Mouse (Mus musculus): ENCODE measurements around the gene Epo. TPM values are rescaled to one million over a fixed set of nuclear protein-coding genes. Genes with fewer than 3 reads are reported as not detected.
A peak's percentile ranks its signal among the peaks of the same experiment; 100 is the strongest.

Gene Epo
- polyA plus RNA-seq, 1 experiment from 2014 or later, result not detected

GRCm38 (mm10) chr5:137510014-137510501 lies 23.0 kb downstream of the Epo start:
- H3K4me1 ChIP-seq (ENCODE audit: control insufficient read depth in 2 of 2, insufficient read depth in 2 of 2, low read length in 2 of 2), result peaks cover 7 to 38% of the 10 kb centered on the region in 2 experiments
- WGBS, result 2% methylated on average over 27 of the region's 52 CpGs
- H3K4me2 ChIP-seq (ENCODE audit: low read length), result peak overlapping the region; percentile 82
- peaks cover 3% of the 10 kb centered on the region for H3K9me3 ChIP-seq (ENCODE audit: control insufficient read depth, low read length)
- peak overlapping the region in 1 of 2 experiments; percentile 89; a peak in 2 of 4 replicates for H3K27ac ChIP-seq (replicated peaks in 1 of 2; ENCODE audit: control insufficient read depth in 1 of 2, insufficient read depth in 1 of 2, low read depth in 2 of 2, low read length in 2 of 2)
- peak; percentile 72 for ATAC-seq (ENCODE audit: insufficient number of reproducible peaks, insufficient read depth, low FRiP score, low read depth)
- peak overlapping the region; percentile 99 for H3K9ac ChIP-seq (ENCODE audit: low read length)
- H3K27me3 ChIP-seq (ENCODE audit: control insufficient read depth, insufficient read depth, low read length), result no peaks in the 10 kb centered on the region
- H3K36me3 ChIP-seq (ENCODE audit: control insufficient read depth, insufficient read depth, low read length), result peaks cover 10% of the 10 kb centered on the region; the same call in 1 of the 2 replicates
- peak overlapping the region; percentile 83 to 98 for H3K4me3 ChIP-seq (ENCODE audit: control insufficient read depth in 1 of 2, insufficient read depth in 1 of 2, low read depth in 1 of 2, low read length in 2 of 2)

GRCm38 (mm10) chr5:137504041-137504440 lies 29.0 kb downstream of the Epo start:
- Histone ChIP-seq H3K9ac (ENCODE audit: low read length) (no peak overlapping the region), H3K36me3 (ENCODE audit: control insufficient read depth, insufficient read depth, low read length) (peaks cover 8% of the 10 kb centered on the region; the same call in 1 of the 2 replicates), H3K27me3 (ENCODE audit: control insufficient read depth, insufficient read depth, low read length) (no peaks in the 10 kb centered on the region), H3K27ac (replicated peaks in 1 of 2; ENCODE audit: control insufficient read depth in 1 of 2, insufficient read depth in 1 of 2, low read depth in 2 of 2, low read length in 2 of 2) (no peak overlapping the region), H3K4me2 (ENCODE audit: low read length) (no peak overlapping the region), H3K9me3 (ENCODE audit: control insufficient read depth, low read length) (peaks cover 3% of the 10 kb centered on the region), H3K4me3 (ENCODE audit: control insufficient read depth in 1 of 2, insufficient read depth in 1 of 2, low read depth in 1 of 2, low read length in 2 of 2) (no peak overlapping the region), H3K4me1 (ENCODE audit: control insufficient read depth in 2 of 2, insufficient read depth in 2 of 2, low read length in 2 of 2) (peaks cover 3 to 12% of the 10 kb centered on the region in 2 experiments; a peak in 3 of 4 replicates)
- no peak for ATAC-seq (ENCODE audit: insufficient number of reproducible peaks, insufficient read depth, low FRiP score, low read depth)
- 81% methylated on average over 6 of the region's 6 CpGs for WGBS

GRCm38 (mm10) chr5:137502667-137503110 lies 30.4 kb downstream of the Epo start:
- H3K4me2 ChIP-seq (ENCODE audit: low read length), result peak overlapping the region; percentile 61
- H3K9ac ChIP-seq (ENCODE audit: low read length), result peak overlapping the region; percentile 73
- peaks cover 3 to 12% of the 10 kb centered on the region in 2 experiments; a peak in 3 of 4 replicates for H3K4me1 ChIP-seq (ENCODE audit: control insufficient read depth in 2 of 2, insufficient read depth in 2 of 2, low read length in 2 of 2)
- peak overlapping the region; percentile 90 to 98 for H3K27ac ChIP-seq (replicated peaks in 1 of 2; ENCODE audit: control insufficient read depth in 1 of 2, insufficient read depth in 1 of 2, low read depth in 2 of 2, low read length in 2 of 2)
- H3K36me3 ChIP-seq (ENCODE audit: control insufficient read depth, insufficient read depth, low read length), result peaks cover 8% of the 10 kb centered on the region; the same call in 1 of the 2 replicates
- WGBS, result under 1% methylated on average over 24 of the region's 30 CpGs
- ATAC-seq (ENCODE audit: insufficient number of reproducible peaks, insufficient read depth, low FRiP score, low read depth), result peak; percentile 87
- peak overlapping the region; percentile 59 to 73 for H3K4me3 ChIP-seq (ENCODE audit: control insufficient read depth in 1 of 2, insufficient read depth in 1 of 2, low read depth in 1 of 2, low read length in 2 of 2)
- H3K9me3 ChIP-seq (ENCODE audit: control insufficient read depth, low read length), result peaks cover 3% of the 10 kb centered on the region
- H3K27me3 ChIP-seq (ENCODE audit: control insufficient read depth, insufficient read depth, low read length), result no peaks in the 10 kb centered on the region

GRCm38 (mm10) chr5:137501709-137502666 lies 31.1 kb downstream of the Epo start, which contains the start of gene Pop7:
TSS of gene Pop7 (minus strand) at chr5:137502518.
- 4% methylated on average over 63 of the region's 64 CpGs for WGBS
- Histone ChIP-seq H3K4me1 (ENCODE audit: control insufficient read depth in 2 of 2, insufficient read depth in 2 of 2, low read length in 2 of 2) (peaks cover 3 to 12% of the 10 kb centered on the region in 2 experiments; a peak in 3 of 4 replicates), H3K9me3 (ENCODE audit: control insufficient read depth, low read length) (peaks cover 3% of the 10 kb centered on the region), H3K4me3 (ENCODE audit: control insufficient read depth in 1 of 2, insufficient read depth in 1 of 2, low read depth in 1 of 2, low read length in 2 of 2) (peak within 1 kb of the TSS; percentile 73 to 85), H3K9ac (ENCODE audit: low read length) (peak within 1 kb of the TSS; percentile 88), H3K27me3 (ENCODE audit: control insufficient read depth, insufficient read depth, low read length) (no peaks in the 10 kb centered on the region), H3K27ac (replicated peaks in 1 of 2; ENCODE audit: control insufficient read depth in 1 of 2, insufficient read depth in 1 of 2, low read depth in 2 of 2, low read length in 2 of 2) (peak within 1 kb of the TSS; percentile 98 to 99), H3K36me3 (ENCODE audit: control insufficient read depth, insufficient read depth, low read length) (peaks cover 8% of the 10 kb centered on the region; the same call in 1 of the 2 replicates), H3K4me2 (ENCODE audit: low read length) (peak within 1 kb of the TSS; percentile 82)
- peak; percentile 97 for ATAC-seq (ENCODE audit: insufficient number of reproducible peaks, insufficient read depth, low FRiP score, low read depth)

- Histone ChIP-seq H3K36me3 (ENCODE audit: control insufficient read depth, insufficient read depth, low read length) (peaks cover 8% of the 10 kb centered on the region; the same call in 1 of the 2 replicates), H3K9me3 (ENCODE audit: control insufficient read depth, low read length) (no peaks in the 10 kb centered on the region), H3K9ac (ENCODE audit: low read length) (no peak overlapping the region), H3K27me3 (ENCODE audit: control insufficient read depth, insufficient read depth, low read length) (no peaks in the 10 kb centered on the region), H3K4me3 (ENCODE audit: control insufficient read depth in 1 of 2, insufficient read depth in 1 of 2, low read depth in 1 of 2, low read length in 2 of 2) (no peak overlapping the region), H3K27ac (replicated peaks in 1 of 2; ENCODE audit: control insufficient read depth in 1 of 2, insufficient read depth in 1 of 2, low read depth in 2 of 2, low read length in 2 of 2) (no peak overlapping the region), H3K4me2 (ENCODE audit: low read length) (no peak overlapping the region), H3K4me1 (ENCODE audit: control insufficient read depth in 2 of 2, insufficient read depth in 2 of 2, low read length in 2 of 2) (peaks cover 3 to 12% of the 10 kb centered on the region in 2 experiments; a peak in 3 of 4 replicates)
- ATAC-seq (ENCODE audit: insufficient number of reproducible peaks, insufficient read depth, low FRiP score, low read depth), result no peak
- 87% methylated on average over 7 of the region's 7 CpGs for WGBS
Observed at GRCm38 (mm10) chr5:137500186-137500585, 32.9 kb downstream of the Epo start.

- Histone ChIP-seq H3K4me1 (ENCODE audit: control insufficient read depth in 2 of 2, insufficient read depth in 2 of 2, low read length in 2 of 2) (no peaks in the 10 kb centered on the region), H3K4me2 (ENCODE audit: low read length) (no peak overlapping the region), H3K4me3 (ENCODE audit: control insufficient read depth in 1 of 2, insufficient read depth in 1 of 2, low read depth in 1 of 2, low read length in 2 of 2) (no peak overlapping the region), H3K36me3 (ENCODE audit: control insufficient read depth, insufficient read depth, low read length) (no peaks in the 10 kb centered on the region), H3K27me3 (ENCODE audit: control insufficient read depth, insufficient read depth, low read length) (no peaks in the 10 kb centered on the region), H3K9me3 (ENCODE audit: control insufficient read depth, low read length) (no peaks in the 10 kb centered on the region), H3K9ac (ENCODE audit: low read length) (no peak overlapping the region), H3K27ac (replicated peaks in 1 of 2; ENCODE audit: control insufficient read depth in 1 of 2, insufficient read depth in 1 of 2, low read depth in 2 of 2, low read length in 2 of 2) (no peak overlapping the region)
- peak; percentile 55 for ATAC-seq (ENCODE audit: insufficient number of reproducible peaks, insufficient read depth, low FRiP score, low read depth)
- WGBS, result 56% methylated on average over 13 of the region's 13 CpGs
Observed at GRCm38 (mm10) chr5:137493831-137494230, 39.2 kb downstream of the Epo start.

GRCm38 (mm10) chr5:137491559-137491958 lies 41.5 kb downstream of the Epo start:
- Histone ChIP-seq H3K9ac (ENCODE audit: low read length) (no peak overlapping the region), H3K27ac (replicated peaks in 1 of 2; ENCODE audit: control insufficient read depth in 1 of 2, insufficient read depth in 1 of 2, low read depth in 2 of 2, low read length in 2 of 2) (no peak overlapping the region), H3K9me3 (ENCODE audit: control insufficient read depth, low read length) (no peaks in the 10 kb centered on the region), H3K27me3 (ENCODE audit: control insufficient read depth, insufficient read depth, low read length) (peaks cover 10% of the 10 kb centered on the region), H3K4me3 (ENCODE audit: control insufficient read depth in 1 of 2, insufficient read depth in 1 of 2, low read depth in 1 of 2, low read length in 2 of 2) (no peak overlapping the region), H3K4me1 (ENCODE audit: control insufficient read depth in 2 of 2, insufficient read depth in 2 of 2, low read length in 2 of 2) (no peaks in the 10 kb centered on the region), H3K36me3 (ENCODE audit: control insufficient read depth, insufficient read depth, low read length) (no peaks in the 10 kb centered on the region), H3K4me2 (ENCODE audit: low read length) (no peak overlapping the region)
- 50% methylated on average over 4 of the region's 4 CpGs for WGBS
- no peak for ATAC-seq (ENCODE audit: insufficient number of reproducible peaks, insufficient read depth, low FRiP score, low read depth)

All from heart, embryonic 14.5 days (tissue).